Mouse (Mus musculus) heart, postnatal 0 days (tissue): ENCODE results near the gene Slc25a18.

ENCODE experiments used
- CTCF ChIP-seq: IDR thresholded peaks from 2 replicates; pipeline ENCODE4 v1.5.1; 2016; ENCODE audit warnings: antibody characterized with exemption, control low read depth, low read depth
- EP300 ChIP-seq: IDR thresholded peaks from 2 replicates; pipeline ENCODE4 v1.6.1; 2016; ENCODE audit warnings: antibody characterized with exemption, low read depth

DNA sequence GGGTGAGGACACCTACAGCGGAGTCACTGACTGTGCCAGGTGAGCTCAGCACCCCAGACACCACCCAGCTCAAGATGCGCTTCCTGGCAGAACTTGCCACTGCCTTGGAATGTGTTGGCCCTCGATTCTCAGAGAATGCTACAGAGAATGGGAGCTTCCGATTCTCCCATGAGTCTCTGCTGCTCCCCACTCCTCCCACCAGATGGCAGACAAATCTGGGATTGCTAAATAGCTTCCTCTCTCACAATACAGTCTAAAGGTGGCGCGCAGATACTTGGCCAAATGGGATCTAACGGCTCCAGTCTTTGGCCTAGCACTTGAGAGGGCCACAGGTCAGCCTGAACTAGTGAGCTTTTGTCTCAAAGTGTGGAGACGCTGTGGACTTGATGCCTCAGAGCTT, 19.6 kb downstream of the Slc25a18 start:
- TF ChIP-seq CTCF: peak; percentile 17; the same call in 1 of the 2 replicates
- TF ChIP-seq EP300: no peak
